Mouse (Mus musculus) heart, embryonic 10.5 days (tissue): ENCODE data around the gene Vamp3. TPM values are rescaled to one million over a fixed set of nuclear protein-coding genes. Genes with fewer than 3 reads are reported as not detected.

Source experiments
- DNase-seq: peaks from one replicate; pipeline ENCODE4 v3.0.0-alpha.2; 2017; ENCODE audit warnings: low spot score
- H3K27ac ChIP-seq: fragments of 300-500 bp; sonication (generic); 2 replicates; pipeline ENCODE4 v1.5.1; 2016; ENCODE audit warnings: mild to moderate bottlenecking
- H3K27me3 ChIP-seq: fragments of 300-500 bp; sonication (generic); 2 replicates; pipeline ENCODE4 v1.6.1; 2016; ENCODE audit warnings: mild to moderate bottlenecking; ENCODE audit not compliant: poor library complexity, insufficient read depth, severe bottlenecking
- H3K36me3 ChIP-seq: fragments of 300-500 bp; sonication (generic); 2 replicates; pipeline ENCODE4 v1.6.1; 2016; ENCODE audit warnings: mild to moderate bottlenecking, moderate library complexity
- H3K4me1 ChIP-seq: fragments of 300-500 bp; sonication (generic); 2 replicates; pipeline ENCODE4 v1.6.1; 2016; ENCODE audit warnings: mild to moderate bottlenecking
- H3K4me3 ChIP-seq: fragments of 300-500 bp; sonication (generic); 2 replicates; pipeline ENCODE4 v1.5.1; 2016; ENCODE audit warnings: mild to moderate bottlenecking, moderate library complexity
- H3K9me3 ChIP-seq: fragments of 300-500 bp; sonication (generic); 2 replicates; pipeline ENCODE4 v1.6.1; 2016; ENCODE audit warnings: mild to moderate bottlenecking, moderate library complexity
- WGBS: fragments of 180-500 bp; shearing (Covaris S2); methylation state at CpG from one replicate; pipeline ENCODE4 v1.1.7; 2016; 5-methylcytosine and 5-hydroxymethylcytosine counted together
- polyA plus RNA-seq: library from polyadenylated mRNA; unstranded; fragments of >200 nt; fragmentation: Nextera tagmentation; extraction: Ambion mirVana; gene quantifications from 2 replicates; pipeline ENCODE4 v1.2.1, GENCODE M21; 2016

Gene Vamp3
- polyA plus RNA-seq, 1 experiment from 2014 or later: 105 TPM

DNA sequence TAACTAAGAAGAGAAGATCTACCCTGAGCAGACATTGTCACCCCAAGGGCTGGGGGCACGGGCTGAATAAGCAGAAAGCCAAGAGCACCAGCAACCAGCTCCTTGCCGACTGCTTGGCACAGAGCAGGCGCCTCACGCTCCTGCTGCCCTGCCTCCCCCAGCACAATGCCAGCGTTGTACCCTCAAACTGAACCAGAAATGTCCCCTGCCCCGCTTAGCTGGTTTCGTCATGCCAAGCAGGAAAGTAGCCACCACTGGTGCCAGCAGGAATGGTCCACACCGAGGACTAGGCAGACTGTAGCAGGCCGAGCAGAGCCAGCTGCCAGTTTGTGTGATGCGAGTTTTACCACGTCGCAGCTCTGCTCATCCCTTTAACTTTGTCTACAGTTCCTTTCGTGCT is 24.2 kb upstream of the Vamp3 start:
- Histone ChIP-seq H3K4me1 (peaks cover 29% of the 10 kb centered on the region), H3K27me3 (no peaks in the 10 kb centered on the region; the same call in 1 of the 2 replicates), H3K4me3 (no peak overlapping the region), H3K9me3 (no peaks in the 10 kb centered on the region), H3K36me3 (peaks cover 87% of the 10 kb centered on the region), H3K27ac (peak overlapping the region; percentile 77; the same call in 1 of the 2 replicates)
- 91% methylated on average over 13 of the region's 13 CpGs for WGBS
- DNase-seq: no peak

DNA sequence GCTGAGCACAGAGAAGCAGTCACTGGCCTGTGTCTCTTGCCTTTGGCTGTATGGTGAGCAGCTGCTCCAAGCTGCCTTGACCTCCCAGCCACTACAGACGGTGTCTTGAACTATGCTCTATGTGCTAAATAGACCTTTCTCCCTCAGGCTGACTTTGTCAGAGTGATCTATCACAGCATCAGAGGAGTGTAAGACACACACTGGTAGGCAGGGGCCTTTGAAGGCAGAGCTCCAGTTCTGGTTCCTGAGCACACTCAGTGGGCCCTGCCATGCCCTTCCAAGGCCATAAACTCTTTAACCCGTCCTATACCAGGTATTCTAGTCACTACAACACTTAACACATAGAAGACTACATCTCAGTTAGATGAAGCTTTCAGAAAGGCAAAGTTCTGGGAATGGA is 23.6 kb upstream of the Vamp3 start:
- 75% methylated on average over 2 of the region's 2 CpGs for WGBS
- H3K27ac ChIP-seq: no peak overlapping the region
- no peak overlapping the region for H3K4me3 ChIP-seq
- H3K4me1 ChIP-seq: peaks cover 29% of the 10 kb centered on the region
- no peaks in the 10 kb centered on the region; the same call in 1 of the 2 replicates for H3K27me3 ChIP-seq
- H3K9me3 ChIP-seq: no peaks in the 10 kb centered on the region
- DNase-seq: no peak
- H3K36me3 ChIP-seq: peaks cover 92% of the 10 kb centered on the region

DNA sequence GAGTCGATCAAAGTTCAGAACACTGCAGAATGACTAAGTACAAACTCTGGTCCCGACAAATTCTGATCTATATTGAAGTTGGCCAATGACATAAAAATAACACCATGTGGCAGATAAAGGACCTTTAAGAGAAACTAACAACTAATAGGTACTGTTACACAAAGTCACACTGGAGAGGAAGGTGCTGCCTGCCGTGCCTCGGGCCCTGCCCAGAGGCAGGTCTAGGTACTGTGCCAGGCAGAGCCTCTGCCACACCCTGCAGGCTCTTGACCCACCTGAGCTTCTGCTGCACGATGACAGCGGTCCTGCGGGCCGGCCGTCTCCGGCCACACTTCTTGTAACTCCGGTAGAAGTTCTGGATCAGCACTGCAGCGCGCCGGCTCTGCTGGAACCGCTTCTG is 17.1 kb upstream of the Vamp3 start:
- H3K4me3 ChIP-seq: no peak overlapping the region
- DNase-seq: no peak
- WGBS: 94% methylated on average over 15 of the region's 15 CpGs
- no peaks in the 10 kb centered on the region for H3K9me3 ChIP-seq
- no peaks in the 10 kb centered on the region for H3K27me3 ChIP-seq
- no peak overlapping the region for H3K27ac ChIP-seq
- H3K36me3 ChIP-seq: peaks cover 87% of the 10 kb centered on the region
- no peaks in the 10 kb centered on the region for H3K4me1 ChIP-seq

- Histone ChIP-seq H3K9me3 (no peaks in the 10 kb centered on the region), H3K27ac (no peak overlapping the region), H3K27me3 (no peaks in the 10 kb centered on the region), H3K4me1 (no peaks in the 10 kb centered on the region), H3K36me3 (peaks cover 78% of the 10 kb centered on the region), H3K4me3 (no peak overlapping the region)
- DNase-seq: no peak
- 57% methylated on average over 13 of the region's 13 CpGs for WGBS
Measured at GRCm38 (mm10) chr4:151073108-151073744, 15.5 kb upstream of the Vamp3 start.

GRCm38 (mm10) chr4:151070962-151071361 is 13.2 kb upstream of the Vamp3 start:
- no peak overlapping the region for H3K27ac ChIP-seq
- 82% methylated on average over 7 of the region's 7 CpGs for WGBS
- H3K4me1 ChIP-seq: no peaks in the 10 kb centered on the region
- no peaks in the 10 kb centered on the region for H3K27me3 ChIP-seq
- no peak overlapping the region for H3K4me3 ChIP-seq
- DNase-seq: no peak
- H3K9me3 ChIP-seq: no peaks in the 10 kb centered on the region
- peaks cover 71% of the 10 kb centered on the region for H3K36me3 ChIP-seq

DNA sequence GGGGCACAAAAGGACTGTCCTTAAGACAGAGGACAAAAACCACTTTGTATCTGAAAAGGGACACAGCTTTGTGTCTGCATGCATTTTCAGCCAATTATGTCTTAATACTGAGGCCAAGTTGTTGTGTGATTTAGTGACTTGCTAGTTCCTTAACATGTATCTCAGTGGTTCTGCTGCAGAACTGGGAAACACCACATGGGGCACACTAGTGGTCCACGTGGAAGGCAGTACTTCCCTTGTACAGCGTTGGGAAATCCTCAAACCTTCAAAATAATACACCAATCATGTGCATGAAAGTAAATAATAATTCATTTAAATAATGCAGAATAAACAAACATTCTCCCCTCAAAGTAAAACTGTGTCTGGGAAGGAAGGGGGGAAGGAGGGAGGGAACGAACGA is 11.0 kb upstream of the Vamp3 start:
- Histone ChIP-seq H3K27ac (no peak overlapping the region), H3K9me3 (no peaks in the 10 kb centered on the region), H3K4me1 (no peaks in the 10 kb centered on the region), H3K36me3 (peaks cover 53% of the 10 kb centered on the region), H3K27me3 (no peaks in the 10 kb centered on the region), H3K4me3 (no peak overlapping the region)
- no peak for DNase-seq
- 70% methylated on average over 4 of the region's 4 CpGs for WGBS

GRCm38 (mm10) chr4:151059566-151059965 is 1.8 kb upstream of the Vamp3 start:
- WGBS: 94% methylated on average over 4 of the region's 4 CpGs
- Histone ChIP-seq H3K27me3 (no peaks in the 10 kb centered on the region), H3K4me1 (no peaks in the 10 kb centered on the region), H3K4me3 (no peak overlapping the region), H3K27ac (no peak overlapping the region), H3K9me3 (no peaks in the 10 kb centered on the region), H3K36me3 (peaks cover 23% of the 10 kb centered on the region)
- DNase-seq: no peak

GRCm38 (mm10) chr4:151058634-151059033 is 871 bp upstream of the Vamp3 start:
- 76% methylated on average over 4 of the region's 4 CpGs for WGBS
- DNase-seq: no peak
- peaks cover 31% of the 10 kb centered on the region for H3K36me3 ChIP-seq
- H3K4me3 ChIP-seq: peak overlapping the region; percentile 98; the same call in 1 of the 2 replicates
- H3K4me1 ChIP-seq: no peaks in the 10 kb centered on the region
- no peaks in the 10 kb centered on the region for H3K27me3 ChIP-seq
- H3K9me3 ChIP-seq: no peaks in the 10 kb centered on the region
- no peak overlapping the region for H3K27ac ChIP-seq

DNA sequence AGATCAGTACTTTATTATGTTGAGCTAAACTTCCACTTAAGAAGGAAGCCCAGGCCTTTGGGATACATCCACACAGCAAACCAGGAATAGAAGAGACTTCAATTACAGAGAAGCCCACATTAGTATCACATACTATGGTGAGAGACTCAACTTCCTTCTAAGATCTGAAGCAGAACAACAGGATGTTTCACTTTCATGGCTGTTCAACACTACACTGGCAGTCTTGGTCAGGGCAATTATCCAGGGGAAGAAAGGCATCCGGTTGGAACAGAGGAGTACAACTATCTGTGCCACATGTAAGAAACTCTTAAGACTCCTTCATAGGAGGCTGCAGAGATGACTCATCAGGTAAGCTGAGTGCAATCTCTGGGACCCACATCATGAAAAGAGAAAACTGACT is 6.6 kb downstream of the Vamp3 start:
- WGBS: 88% methylated on average over 1 of the region's 1 CpGs
- H3K36me3 ChIP-seq: peaks cover 68% of the 10 kb centered on the region

DNA sequence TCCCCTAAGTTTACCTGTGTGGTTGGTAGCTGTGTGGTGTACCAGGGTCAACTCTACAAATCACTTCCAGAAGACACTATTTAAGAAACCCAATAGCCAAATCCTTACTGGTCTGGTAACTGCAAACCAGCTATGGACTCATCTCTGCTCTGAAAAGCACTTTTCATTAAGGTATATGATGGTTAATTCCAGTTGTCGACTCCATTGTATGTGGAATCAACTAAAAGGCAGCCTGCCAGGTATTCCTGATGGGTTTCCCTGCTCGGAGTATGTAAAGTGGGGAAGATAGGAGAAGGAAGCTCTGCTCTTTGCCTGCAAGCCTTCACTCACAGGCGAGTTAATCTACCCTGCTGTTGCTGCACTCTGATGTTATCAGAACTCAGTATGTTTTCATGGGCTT is 11.2 kb downstream of the Vamp3 start:
- Histone ChIP-seq H3K4me1 (peaks cover 16% of the 10 kb centered on the region), H3K4me3 (no peak overlapping the region), H3K9me3 (no peaks in the 10 kb centered on the region), H3K36me3 (peaks cover 43% of the 10 kb centered on the region), H3K27me3 (no peaks in the 10 kb centered on the region; the same call in 1 of the 2 replicates), H3K27ac (no peak overlapping the region)
- DNase-seq: no peak
- 85% methylated on average over 3 of the region's 3 CpGs for WGBS

More for the DNA sequence above, 6.6 kb downstream of the Vamp3 start:
- Histone ChIP-seq H3K27me3 (no peaks in the 10 kb centered on the region), H3K4me1 (no peaks in the 10 kb centered on the region), H3K27ac (no peak overlapping the region), H3K9me3 (no peaks in the 10 kb centered on the region), H3K4me3 (no peak overlapping the region)
- DNase-seq: no peak

DNA sequence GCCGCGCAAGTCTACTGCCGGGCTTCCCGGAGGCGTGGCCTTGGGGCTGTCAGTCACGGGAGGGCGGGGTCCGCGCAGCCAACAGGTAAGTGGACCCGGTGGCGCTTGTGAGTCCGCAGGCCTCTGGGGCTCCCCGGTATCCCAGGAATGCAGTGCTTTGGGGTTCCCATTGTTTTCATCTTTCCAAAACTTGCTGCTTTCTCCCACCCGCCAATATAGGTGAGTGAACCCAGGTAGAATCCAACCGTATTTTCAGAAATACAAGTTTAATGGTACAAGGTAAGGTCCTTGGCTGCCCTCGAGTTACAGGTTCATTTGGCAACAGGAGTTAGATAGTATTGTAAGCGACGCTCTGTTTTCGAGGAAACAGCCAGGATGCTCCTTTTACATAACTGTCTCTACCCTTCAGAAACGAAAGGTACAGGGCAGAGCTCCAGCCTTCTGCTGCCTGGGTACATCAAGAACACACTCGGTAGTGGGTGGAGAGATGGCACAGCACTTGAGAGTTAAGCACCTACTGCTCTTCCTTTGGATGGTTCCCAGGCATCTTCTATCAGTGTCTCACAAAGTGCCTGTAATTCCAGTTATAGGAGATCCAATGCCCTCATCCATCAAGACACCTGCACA is 12.7 kb downstream of the Vamp3 start:
- peak overlapping the region; percentile 56; the same call in 1 of the 2 replicates for H3K27ac ChIP-seq
- peaks cover 20% of the 10 kb centered on the region for H3K4me1 ChIP-seq
- DNase-seq: no peak
- 3% methylated on average over 21 of the region's 21 CpGs for WGBS
- H3K36me3 ChIP-seq: peaks cover 33% of the 10 kb centered on the region
- H3K27me3 ChIP-seq: no peaks in the 10 kb centered on the region; the same call in 1 of the 2 replicates
- no peaks in the 10 kb centered on the region for H3K9me3 ChIP-seq
- H3K4me3 ChIP-seq: peak overlapping the region; percentile 72

DNA sequence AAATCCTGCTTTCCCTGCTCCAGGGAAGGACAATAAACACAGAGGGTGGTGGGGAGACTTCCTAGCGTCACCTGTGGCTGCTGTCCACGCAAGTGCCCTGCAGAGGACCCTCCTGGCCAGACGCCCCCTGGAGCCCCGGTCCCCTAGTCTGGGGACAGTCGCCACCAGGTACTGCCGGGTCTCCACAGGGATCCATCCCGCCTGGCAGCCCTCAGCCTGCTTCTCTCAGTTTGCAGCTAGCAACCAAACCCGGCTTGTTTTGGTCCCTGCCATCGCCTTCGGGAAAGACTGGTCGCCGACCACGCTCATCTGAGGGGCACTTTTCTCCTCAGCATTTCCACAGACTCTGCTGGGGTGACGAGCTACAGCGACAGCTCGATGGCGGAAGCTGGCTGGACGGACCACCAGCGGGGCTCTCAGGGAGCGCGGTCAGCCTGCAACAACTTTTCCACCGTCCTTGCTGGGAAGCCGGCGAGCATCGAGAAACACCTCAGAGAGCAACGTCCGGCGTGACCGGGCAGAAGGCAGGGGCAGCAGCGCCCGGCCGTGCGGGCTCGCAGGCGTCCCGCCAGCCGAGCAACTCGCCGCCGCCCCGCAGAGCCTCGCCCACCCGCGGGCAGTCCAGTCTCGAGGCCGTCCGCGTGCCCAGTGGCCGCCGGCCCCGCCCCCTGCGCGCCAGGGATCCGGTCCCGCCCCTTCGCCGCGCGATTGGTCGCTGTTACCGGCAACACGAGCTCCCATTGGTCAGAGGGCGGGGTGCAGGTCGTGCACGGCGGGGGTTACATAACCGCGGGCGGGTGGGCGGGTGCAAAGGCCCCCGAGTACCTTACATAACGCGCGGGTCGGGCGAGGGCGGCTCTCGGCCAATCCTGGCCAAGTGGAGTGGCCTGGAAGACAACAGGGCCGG is 13.5 kb downstream of the Vamp3 start, which contains the start of gene Per3:
Per3 (minus strand) TSS at position 629 of the 907 bp plus-strand sequence.
- Histone ChIP-seq H3K36me3 (peaks cover 26% of the 10 kb centered on the region), H3K9me3 (no peaks in the 10 kb centered on the region), H3K27ac (peak within 1 kb of the TSS; percentile 88), H3K27me3 (no peaks in the 10 kb centered on the region; the same call in 1 of the 2 replicates), H3K4me3 (peak within 1 kb of the TSS; percentile 72), H3K4me1 (peaks cover 20% of the 10 kb centered on the region)
- under 1% methylated on average over 79 of the region's 79 CpGs for WGBS
- peak; percentile 99 for DNase-seq

- no peak for DNase-seq
- H3K4me3 ChIP-seq: peak overlapping the region; percentile 72
- H3K27me3 ChIP-seq: no peaks in the 10 kb centered on the region; the same call in 1 of the 2 replicates
- H3K36me3 ChIP-seq: peaks cover 16% of the 10 kb centered on the region
- H3K4me1 ChIP-seq: peaks cover 20% of the 10 kb centered on the region
- no peak overlapping the region for H3K27ac ChIP-seq
- no peaks in the 10 kb centered on the region for H3K9me3 ChIP-seq
- WGBS: 60% methylated on average over 5 of the region's 5 CpGs
Measured at GRCm38 (mm10) chr4:151043281-151043680, 14.5 kb downstream of the Vamp3 start.
